Mouse (Mus musculus) thymus, postnatal 10 days (tissue): ENCODE measurements around the gene Nav2.

Experiments
- DNase-seq, 2 experiments: peaks; one replicate each; pipeline ENCODE4 v3.0.0; 2021; ENCODE audit warnings: low spot score in 2 of 2

Gene Nav2

DNA sequence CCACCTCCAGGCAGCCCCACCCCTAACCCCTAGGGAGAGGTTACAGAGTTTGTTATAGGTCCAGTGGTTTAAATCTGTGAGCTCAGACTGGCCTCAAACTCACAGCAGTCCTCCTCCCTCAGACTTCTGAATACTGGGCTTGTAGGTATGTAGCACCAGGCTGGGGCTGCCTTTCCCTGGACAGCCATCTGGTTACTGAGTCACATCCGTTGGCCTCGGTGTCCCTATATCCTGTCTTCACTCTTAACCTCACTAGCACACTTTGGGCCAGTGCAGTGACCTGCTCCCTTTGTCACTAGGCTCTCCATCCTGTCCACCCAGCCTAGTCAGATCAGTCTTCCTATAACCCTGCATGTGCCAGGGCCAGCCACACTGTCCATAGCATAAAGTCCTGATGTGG, 19.8 kb upstream of the Nav2 start:
- no peak for DNase-seq

GRCm38 (mm10) chr7:48891029-48891428, 17.5 kb upstream of the Nav2 start:
- DNase-seq: no peak

- DNase-seq: no peak
Measured at GRCm38 (mm10) chr7:48893093-48893492, 15.4 kb upstream of the Nav2 start.

DNA sequence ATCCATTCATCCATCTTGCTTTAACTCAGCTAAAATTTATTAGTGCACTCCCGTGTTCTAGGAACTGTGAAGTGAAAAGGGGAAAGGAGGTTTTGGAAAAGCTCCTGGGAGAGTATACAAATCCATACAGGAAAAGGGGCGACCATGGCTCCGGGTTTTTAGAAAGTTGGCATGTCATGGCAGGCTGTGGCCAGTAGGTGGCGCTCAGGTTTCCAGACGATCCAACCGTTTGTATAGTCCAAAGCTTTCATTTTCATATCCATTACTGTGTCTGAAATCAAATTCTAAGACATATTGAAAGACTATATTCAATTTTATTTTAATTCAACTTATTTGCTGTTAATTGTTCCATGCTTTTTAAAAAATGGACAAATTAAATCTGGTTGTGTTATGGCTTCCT, 14.4 kb upstream of the Nav2 start:
- peak in 1 of 2 experiments; percentile 54 for DNase-seq

DNA sequence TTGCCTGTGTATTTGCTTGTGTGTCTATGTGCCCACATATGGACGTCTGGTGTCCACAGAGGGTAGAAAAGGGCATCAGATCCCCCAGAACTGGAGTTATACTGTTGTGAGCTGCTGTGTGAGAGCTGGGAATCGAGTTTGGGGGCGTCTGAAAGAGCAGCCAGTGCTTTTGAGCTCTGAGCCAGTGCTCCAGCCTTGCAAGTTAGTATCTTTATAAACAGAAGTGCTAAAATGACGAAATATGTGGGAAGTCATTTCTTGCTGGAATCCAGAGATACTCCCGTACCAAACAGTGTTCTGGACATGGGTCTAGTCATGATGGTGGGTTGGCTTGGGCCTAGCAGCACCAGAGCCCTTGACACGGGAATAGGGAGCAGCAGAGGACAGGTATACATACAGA, 13.8 kb upstream of the Nav2 start:
- no peak for DNase-seq

GRCm38 (mm10) chr7:48895475-48895874, 13.0 kb upstream of the Nav2 start:
- DNase-seq: no peak

- DNase-seq: no peak
Measured at GRCm38 (mm10) chr7:48896051-48896450, 12.5 kb upstream of the Nav2 start.

GRCm38 (mm10) chr7:48897539-48898163, 10.9 kb upstream of the Nav2 start:
- no peak for DNase-seq

GRCm38 (mm10) chr7:48898416-48898815, 10.1 kb upstream of the Nav2 start:
- DNase-seq: no peak

- peak in 1 of 2 experiments; percentile 23 for DNase-seq
Measured at GRCm38 (mm10) chr7:48900408-48901167, 7.9 kb upstream of the Nav2 start.

- no peak for DNase-seq
Measured at GRCm38 (mm10) chr7:48902454-48902853, 6.1 kb upstream of the Nav2 start.

DNA sequence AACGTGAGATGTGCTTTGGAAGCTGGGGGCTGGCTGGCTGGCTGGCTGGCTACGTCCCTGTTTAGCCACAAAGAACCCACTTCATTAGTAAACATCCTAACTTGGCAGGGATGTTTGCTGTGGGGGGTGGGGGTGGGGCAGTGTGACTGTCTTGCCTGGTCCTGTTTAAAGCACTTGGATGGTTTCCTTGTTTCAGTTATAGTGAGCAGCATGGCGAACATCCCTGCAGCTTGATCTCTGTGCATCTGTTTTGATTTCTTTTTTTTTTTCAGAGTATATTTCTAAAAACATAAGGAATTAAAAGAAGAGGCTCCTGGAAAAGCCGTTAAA, 791 bp downstream of the Nav2 start:
- no peak for DNase-seq

DNA sequence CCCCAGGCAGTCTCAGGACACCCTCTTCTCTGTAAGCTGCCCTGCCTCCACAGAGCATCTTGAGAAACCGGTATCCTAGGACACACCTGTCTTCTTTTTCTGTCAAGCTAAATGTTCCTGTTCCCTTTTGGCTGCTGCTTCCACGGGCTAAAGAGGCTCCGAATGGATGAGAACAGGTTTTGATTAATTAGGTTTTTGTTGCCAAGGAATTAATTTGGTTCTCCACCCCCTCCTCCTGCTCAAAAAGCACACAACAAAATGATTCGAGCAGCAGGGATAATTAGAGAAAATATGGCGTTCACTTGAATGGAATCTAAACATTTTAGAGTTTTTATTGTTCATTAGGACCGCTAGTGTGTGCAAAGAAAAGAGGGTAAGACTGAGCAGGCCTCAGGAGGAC, 1.8 kb downstream of the Nav2 start:
- DNase-seq: no peak

DNA sequence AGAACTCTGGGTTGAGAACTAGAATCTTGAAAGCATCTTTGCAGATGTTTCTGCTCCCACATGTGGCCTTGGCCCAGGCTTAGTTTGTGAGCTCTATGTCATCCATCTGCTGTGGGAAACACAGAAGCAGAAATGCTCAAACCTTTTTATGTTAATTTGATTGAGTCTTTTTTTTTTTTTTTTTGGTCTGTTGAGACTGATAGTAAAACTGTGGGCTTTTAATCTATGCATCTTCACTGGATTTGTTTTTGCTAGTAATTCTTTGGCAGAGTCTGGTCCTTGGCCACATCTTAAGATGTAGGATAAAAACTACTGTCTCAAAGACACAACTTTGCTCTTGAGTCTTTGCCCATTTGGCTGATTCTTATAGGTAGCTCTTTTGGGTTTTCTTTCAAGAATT, 2.6 kb downstream of the Nav2 start:
- no peak for DNase-seq

GRCm38 (mm10) chr7:48914630-48915506, 6.4 kb downstream of the Nav2 start:
- DNase-seq: no peak

GRCm38 (mm10) chr7:48917463-48917862, 8.9 kb downstream of the Nav2 start:
- no peak for DNase-seq

DNA sequence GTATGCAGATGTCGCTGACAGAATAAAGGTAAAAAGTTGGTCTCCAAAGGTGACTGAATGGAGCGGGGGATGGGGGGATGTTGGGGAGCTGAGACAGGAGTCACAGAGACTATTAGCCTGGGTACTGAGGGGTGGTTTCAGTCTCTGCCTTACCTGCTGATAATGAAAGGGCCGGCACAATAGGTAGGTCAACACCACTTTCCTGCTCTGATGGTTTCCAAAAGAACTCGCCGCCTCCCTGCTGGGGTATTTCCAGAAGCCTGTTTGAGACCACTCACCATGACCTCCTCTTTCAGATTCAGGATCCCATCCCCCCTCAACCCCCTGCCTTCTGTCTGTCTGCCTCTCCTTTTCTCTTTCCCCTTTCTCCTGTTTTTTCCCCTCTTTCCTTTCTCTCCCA, 9.5 kb downstream of the Nav2 start:
- no peak for DNase-seq

- no peak for DNase-seq
Measured at GRCm38 (mm10) chr7:48918389-48918788, 9.9 kb downstream of the Nav2 start.

- no peak for DNase-seq
Measured at GRCm38 (mm10) chr7:48923620-48924019, 15.1 kb downstream of the Nav2 start.

- DNase-seq: no peak
Measured at GRCm38 (mm10) chr7:48925214-48925613, 16.7 kb downstream of the Nav2 start.

GRCm38 (mm10) chr7:48928364-48928763, 19.8 kb downstream of the Nav2 start:
- DNase-seq: peak in 1 of 2 experiments; percentile 72

- DNase-seq: no peak
Measured at GRCm38 (mm10) chr7:48930399-48930798, 21.9 kb downstream of the Nav2 start.

DNA sequence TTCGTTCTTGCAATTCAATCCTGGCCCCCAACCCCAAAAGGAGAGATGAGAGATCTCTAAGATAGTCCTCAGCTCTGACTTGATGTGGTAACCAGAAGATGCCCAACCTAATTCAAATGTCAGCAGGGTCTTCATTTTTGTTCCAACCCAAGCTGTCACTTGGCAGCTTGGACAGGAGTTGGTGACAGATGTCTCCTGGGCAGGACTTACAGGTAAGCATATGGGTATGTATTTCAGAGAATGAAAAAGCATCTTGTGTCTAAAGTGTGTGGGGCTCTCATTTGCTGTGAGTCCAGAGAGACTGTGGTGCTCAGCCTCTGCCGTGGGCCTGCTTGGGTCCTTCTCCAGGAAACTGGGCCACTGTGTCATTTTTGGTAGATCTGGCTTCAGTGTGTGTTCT, 23.6 kb downstream of the Nav2 start:
- DNase-seq: no peak
